11 mouse cellular contexts compared by ENCODE assay signal in the genomic region with DNA sequence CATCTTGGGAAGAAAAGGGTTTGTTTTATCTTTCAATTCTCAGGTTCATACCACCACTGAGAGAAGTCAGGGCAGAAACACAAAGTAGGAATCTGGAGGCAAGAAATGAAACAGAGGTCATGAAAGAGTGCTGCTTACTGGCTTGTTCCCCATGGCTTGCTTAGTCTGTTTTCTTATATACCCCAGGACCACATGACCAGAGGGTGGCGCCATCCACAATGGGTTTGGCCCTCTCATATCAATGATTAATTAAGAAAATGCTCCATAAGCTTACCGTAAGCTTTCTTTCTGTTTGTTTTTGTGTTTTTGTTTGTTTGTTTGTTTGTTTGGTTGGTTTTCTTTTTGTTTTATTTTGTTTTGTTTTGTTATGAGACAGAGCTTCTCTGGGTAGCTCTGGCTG. TPM values are rescaled to one million over a fixed set of nuclear protein-coding genes. Genes with fewer than 3 reads are reported as not detected.
DNase-seq lines count a peak whose midpoint lies in the region; ATAC-seq and TF ChIP-seq lines count a peak whose summit lies in the region.
"Had no signal": no experiment of that assay in that cellular context is flagged by ENCODE, and none has a peak within 500 bp of the region (broad histone marks: within the 10 kb centered on the region; RNA-seq: fewer than 3 reads in every experiment).

No protein-coding gene starts in this region.

- H3K9ac ChIP-seq in liver, adult 2 months (ENCODE audit: low read depth, low read length): no peak overlapping the region
- H3K9ac ChIP-seq in liver, embryonic 11.5 days (ENCODE audit: low read depth, low read length): no peak overlapping the region
- H3K9ac ChIP-seq in liver, embryonic 14.5 days (replicated peaks): no peak overlapping the region
- H3K9ac ChIP-seq: limb, embryonic 12.5 days had no signal

- no peaks in the 10 kb centered on the region for H3K4me1 ChIP-seq in liver, adult 2 months (ENCODE audit: control insufficient read depth, insufficient read depth, low read length)
- no peaks in the 10 kb centered on the region for H3K4me1 ChIP-seq in liver, embryonic 11.5 days (replicated peaks; ENCODE audit: control insufficient read depth, insufficient read depth, low read length)
- H3K4me1 ChIP-seq in liver, embryonic 14.5 days (replicated peaks; ENCODE audit: control insufficient read depth in 2 of 2, insufficient read depth in 2 of 2, low read length in 1 of 2): no peaks in the 10 kb centered on the region
- H3K4me1 ChIP-seq: limb, embryonic 12.5 days had no signal

- H3K27me3 ChIP-seq in liver, adult 2 months (ENCODE audit: control insufficient read depth, insufficient read depth, low read length): no peaks in the 10 kb centered on the region
- no peaks in the 10 kb centered on the region for H3K27me3 ChIP-seq in liver, embryonic 11.5 days (replicated peaks; ENCODE audit: control insufficient read depth, insufficient read depth, low read length)
- H3K27me3 ChIP-seq in liver, embryonic 14.5 days (ENCODE audit: control insufficient read depth, insufficient read depth, low read length): no peaks in the 10 kb centered on the region
- H3K27me3 ChIP-seq: limb, embryonic 12.5 days had no signal

- no peak overlapping the region for H3K4me3 ChIP-seq in liver, adult 2 months (ENCODE audit: insufficient read depth, low read depth, low read length)
- H3K4me3 ChIP-seq in liver, embryonic 11.5 days (ENCODE audit: low read depth, low read length): no peak overlapping the region
- H3K4me3 ChIP-seq in liver, embryonic 14.5 days (ENCODE audit: insufficient read depth in 1 of 2, low read depth in 2 of 2, low read length in 2 of 2): no peak overlapping the region
- H3K4me3 ChIP-seq: limb, embryonic 12.5 days; midbrain, embryonic 10.5 days had no signal

- TF ChIP-seq EP300 in liver, embryonic 14.5 days (IDR thresholded peaks at IDR 0.05; ENCODE audit: low read depth): no peak

- H3K36me3 ChIP-seq in liver, adult 2 months (ENCODE audit: control insufficient read depth, insufficient read depth, low read length): no peaks in the 10 kb centered on the region
- no peaks in the 10 kb centered on the region for H3K36me3 ChIP-seq in liver, embryonic 11.5 days (ENCODE audit: control insufficient read depth, insufficient read depth, low read length)
- no peaks in the 10 kb centered on the region for H3K36me3 ChIP-seq in liver, embryonic 14.5 days (replicated peaks; ENCODE audit: control insufficient read depth, insufficient read depth, low read depth)
- H3K36me3 ChIP-seq: limb, embryonic 12.5 days; midbrain, embryonic 10.5 days had no signal

- H3K4me2 ChIP-seq in liver, embryonic 11.5 days: no peak overlapping the region
- H3K4me2 ChIP-seq in liver, embryonic 14.5 days (ENCODE audit: low read depth): no peak overlapping the region
- H3K4me2 ChIP-seq: limb, embryonic 12.5 days had no signal

- DNase-seq in CD4-positive, CD25-positive, alpha-beta regulatory T cell, adult 2 months (ENCODE audit: low read depth, low spot score): peak; percentile 50
- peak; percentile 25 for DNase-seq in liver, adult 2 months (ENCODE audit: extremely low read depth, low read depth, low spot score)
- DNase-seq in liver, embryonic 11.5 days (ENCODE audit: low spot score): no peak
- DNase-seq in ZHBTc4 (ENCODE audit: low read depth, low spot score): peak; percentile 10
- no peak for DNase-seq in liver, embryonic 14.5 days (ENCODE audit: low read depth in 3 of 3, low spot score in 3 of 3)
- DNase-seq in cerebellum, postnatal 10 days: no peak
- DNase-seq in frontal cortex, adult 2 months (ENCODE audit: extremely low spot score in 1 of 2, low spot score in 1 of 2): no peak
- DNase-seq: gastrocnemius, postnatal 36 days had no signal

- no peak for TF ChIP-seq POLR2A in liver, adult 2 months (IDR thresholded peaks at IDR 0.05; ENCODE audit: extremely low read depth, insufficient read depth, low read length)

- no peaks in the 10 kb centered on the region for H3K9me3 ChIP-seq in liver, embryonic 11.5 days (ENCODE audit: control insufficient read depth, low read length)
- no peaks in the 10 kb centered on the region for H3K9me3 ChIP-seq in liver, embryonic 14.5 days (ENCODE audit: control insufficient read depth, low read length)
- H3K9me3 ChIP-seq: limb, embryonic 12.5 days; midbrain, embryonic 10.5 days had no signal

- no peak overlapping the region for H3K27ac ChIP-seq in liver, adult 2 months (replicated peaks; ENCODE audit: insufficient read depth, low read depth, low read length)
- no peak overlapping the region for H3K27ac ChIP-seq in liver, embryonic 11.5 days (ENCODE audit: low read depth, low read length)
- H3K27ac ChIP-seq in liver, embryonic 14.5 days: no peak overlapping the region
- H3K27ac ChIP-seq: limb, embryonic 12.5 days; midbrain, embryonic 10.5 days had no signal

- ATAC-seq in CD4-positive, CD25-positive, alpha-beta regulatory T cell, adult 4 months: no peak
- no peak for ATAC-seq in liver, embryonic 11.5 days (replicated peaks; ENCODE audit: low FRiP score)
- no peak for ATAC-seq in liver, embryonic 14.5 days (ENCODE audit: insufficient read depth)

- H3K79me2 ChIP-seq in liver, adult 2 months (ENCODE audit: control insufficient read depth, insufficient read depth, low read length): no peaks in the 10 kb centered on the region

- WGBS in liver, adult 2 months: 29% methylated on average over 2 of the region's 2 CpGs
- WGBS in liver, embryonic 11.5 days: 46% methylated on average over 2 of the region's 2 CpGs
- 30% methylated on average over 2 of the region's 2 CpGs for WGBS in liver, embryonic 14.5 days (ENCODE audit: insufficient replicate concordance)

- TF ChIP-seq CTCF in liver, adult 2 months (IDR thresholded peaks at IDR 0.05; ENCODE audit: low read depth, low read length): peak; percentile 54
- peak; percentile 40 for TF ChIP-seq CTCF in liver, embryonic 14.5 days (IDR thresholded peaks at IDR 0.05; ENCODE audit: low read depth)

RNA-seq across cellular contexts. Expression of a gene that starts 14.6 kb away (rescaled TPM):
- not detected for polyA plus RNA-seq in CD4-positive, CD25-positive, alpha-beta regulatory T cell, adult 4 months (2017; shearing (Covaris generic))
- total RNA-seq in liver, adult 2 months (2014; rRNA removed): not detected in 2 replicates
- polyA plus RNA-seq in liver, adult 2 months (2012; rRNA removed): not detected in 2 replicates
- 0.03 and 0.06 TPM in 2 replicates for polyA plus RNA-seq in liver, embryonic 11.5 days (2014; fragmentation: Nextera tagmentation; extraction: Ambion mirVana)
- 0.02 and 0.09 TPM in 2 replicates for polyA plus RNA-seq in liver, embryonic 14.5 days (2012; rRNA removed)
- not detected in 2 replicates for polyA plus RNA-seq in liver, embryonic 14.5 days (2014; fragmentation: Nextera tagmentation; extraction: Ambion mirVana)
- 15.6 and 16.9 TPM in 2 replicates for polyA plus RNA-seq in frontal cortex, adult 2 months (2012; rRNA removed)
- total RNA-seq: gastrocnemius, postnatal 36 days had no signal

RNA-seq across cellular contexts. Expression of a gene that starts 59.9 kb away (rescaled TPM):
- polyA plus RNA-seq in CD4-positive, CD25-positive, alpha-beta regulatory T cell, adult 4 months (2017; shearing (Covaris generic)): 10 to 100 TPM; 65.5 to 69.4 TPM
- total RNA-seq in liver, adult 2 months (2014; rRNA removed): 39.2 and 39.5 TPM in 2 replicates
- polyA plus RNA-seq in liver, adult 2 months (2012; rRNA removed): 17.1 and 19.4 TPM in 2 replicates
- polyA plus RNA-seq in liver, embryonic 11.5 days (2014; fragmentation: Nextera tagmentation; extraction: Ambion mirVana): 21.6 and 25.3 TPM in 2 replicates
- 6.3 and 9.1 TPM in 2 replicates for polyA plus RNA-seq in liver, embryonic 14.5 days (2012; rRNA removed)
- polyA plus RNA-seq in liver, embryonic 14.5 days (2014; fragmentation: Nextera tagmentation; extraction: Ambion mirVana): 12.5 and 15.4 TPM in 2 replicates
- polyA plus RNA-seq in frontal cortex, adult 2 months (2012; rRNA removed): 74.7 and 88.9 TPM in 2 replicates

Comparison
In these comparisons a context has a peak if more than half of its experiments do, and no peak if none do; other contexts are left out.
1. DNase-seq: peak in CD4-positive, CD25-positive, alpha-beta regulatory T cell, adult 2 months (single experiment), liver, adult 2 months (single experiment) and ZHBTc4 (single experiment); none in liver, embryonic 11.5 days (single experiment), liver, embryonic 14.5 days (0 of 3), cerebellum, postnatal 10 days (0 of 2) and frontal cortex, adult 2 months (0 of 2).
2. RNA of a gene that starts 14.6 kb away (polyA plus RNA-seq): 15.6 to 16.9 TPM in frontal cortex, adult 2 months; not detected in CD4-positive, CD25-positive, alpha-beta regulatory T cell, adult 4 months, 0.03 to 0.06 TPM in liver, embryonic 11.5 days, 0.02 to 0.09 TPM in liver, embryonic 14.5 days and not detected in liver, adult 2 months; every median in the first group is over 10 times any median in the second.